Mouse (Mus musculus): ENCODE data around the gene Ccsap. TPM values are rescaled to one million over a fixed set of nuclear protein-coding genes. Genes with fewer than 3 reads are reported as not detected.

Gene Ccsap
- total RNA-seq, 2 experiments from 2014 or later = 67.4 to 72.8 TPM

DNA sequence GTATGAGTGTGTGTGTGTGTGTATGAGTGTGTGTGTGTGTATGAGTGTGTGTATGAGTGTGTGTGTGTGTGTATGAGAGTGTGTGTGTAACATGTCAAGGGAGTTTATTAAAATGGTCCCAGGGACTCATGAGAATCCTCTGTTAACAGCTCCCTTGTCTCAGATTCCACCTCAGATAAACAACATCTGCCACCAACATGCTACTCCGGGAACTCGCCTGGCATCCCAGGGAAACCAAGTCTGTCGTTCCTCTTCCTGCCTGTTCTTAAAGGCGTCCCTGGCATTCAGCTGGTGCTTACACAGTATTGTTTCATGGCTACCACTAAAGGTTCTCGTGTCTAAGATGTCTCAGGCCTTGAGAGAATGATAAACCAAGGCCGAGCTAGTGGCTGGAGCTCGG lies 15.7 kb downstream of the Ccsap start:
- intact Hi-C loops (cut with DNase I) = no loop called here
- DNase-seq (ENCODE audit: low spot score in 2 of 2) = no peak

DNA sequence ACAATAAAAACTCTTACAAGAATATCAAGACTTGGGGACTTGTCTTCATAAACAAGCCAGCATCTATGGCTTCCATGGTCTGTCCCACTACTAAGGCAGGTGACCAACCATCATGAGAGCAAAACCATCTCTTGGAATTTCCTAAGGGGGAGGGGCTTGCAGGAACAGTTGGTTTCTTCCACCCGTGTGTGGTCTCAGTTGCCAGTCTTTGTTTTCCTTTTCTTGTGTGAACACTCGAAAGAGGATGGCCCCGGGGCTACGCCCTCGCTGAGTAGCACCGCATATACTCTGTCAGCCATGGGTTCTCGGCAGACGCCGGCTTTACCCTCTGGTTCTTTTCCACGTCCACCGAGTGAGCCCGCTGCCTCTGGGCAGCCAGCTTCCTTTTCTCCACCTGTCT lies 17.9 kb downstream of the Ccsap start:
- intact Hi-C loops (cut with DNase I) = no loop called here

DNA sequence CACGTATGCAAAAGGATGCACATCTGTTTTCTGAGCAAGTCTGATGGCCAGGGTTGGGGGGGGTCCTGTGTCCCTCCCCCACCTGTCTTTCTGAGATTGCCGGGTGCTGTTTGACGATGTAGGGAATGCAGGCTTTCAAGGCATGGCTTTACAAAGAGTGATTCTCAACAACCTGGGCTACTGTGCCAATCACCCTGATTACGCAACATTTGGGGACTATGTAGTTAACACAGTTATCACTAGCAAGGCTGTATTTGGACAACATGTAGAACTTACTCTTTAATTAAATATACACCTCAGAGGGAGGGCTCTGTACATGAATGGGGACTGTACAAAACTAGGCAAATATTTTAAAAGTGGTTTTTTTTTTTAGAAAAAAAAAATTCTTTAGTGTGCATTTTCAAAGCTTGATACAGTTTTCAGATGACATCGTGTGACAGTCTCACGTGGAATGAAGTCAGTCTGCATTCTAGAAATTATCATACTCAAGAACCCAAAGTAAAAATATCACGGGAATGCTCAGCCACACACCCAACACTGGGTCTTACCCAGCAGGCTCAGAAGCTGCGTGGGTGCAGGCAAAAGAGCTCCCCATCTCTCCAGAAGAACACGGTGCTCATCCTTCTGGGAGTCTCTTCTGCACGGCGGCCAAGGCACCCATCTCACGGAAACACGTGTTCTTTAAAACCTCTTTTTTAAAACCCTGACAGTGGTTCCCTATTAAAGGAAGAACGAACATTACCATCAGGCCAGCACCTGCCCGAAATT lies 19.2 kb downstream of the Ccsap start:
- intact Hi-C loops (cut with DNase I) = loop anchor here (1.0 to 2.0 kb wide), 3 partner anchors 19 to 72 kb away; no protein-coding TSS in a partner anchor
- peak; percentile 84 to 97 for DNase-seq (ENCODE audit: low spot score in 2 of 2)

More for the DNA sequence above, 17.9 kb downstream of the Ccsap start:
- DNase-seq (ENCODE audit: low spot score in 2 of 2) = no peak

DNA sequence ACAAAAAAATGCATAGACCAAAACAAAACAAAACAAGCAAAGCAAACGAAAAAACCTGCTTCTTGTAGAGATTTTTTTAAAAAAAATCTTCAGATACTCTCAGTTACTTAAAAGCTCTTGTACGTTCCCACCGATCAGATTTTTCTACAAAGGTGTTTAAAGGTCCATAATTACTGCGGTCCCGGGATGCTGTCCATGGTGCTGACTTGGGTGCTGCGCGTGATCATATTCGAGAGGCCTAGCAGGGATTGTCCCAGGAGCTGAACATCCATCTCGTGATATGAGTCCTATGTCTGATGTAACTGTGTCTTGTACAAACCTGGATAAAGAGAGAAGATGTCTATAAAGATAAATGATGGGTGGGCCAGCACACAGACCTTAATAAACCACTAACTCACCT lies 21.5 kb downstream of the Ccsap start:
- intact Hi-C loops (cut with DNase I) = no loop called here
- no peak for DNase-seq (ENCODE audit: low spot score in 2 of 2)

DNA sequence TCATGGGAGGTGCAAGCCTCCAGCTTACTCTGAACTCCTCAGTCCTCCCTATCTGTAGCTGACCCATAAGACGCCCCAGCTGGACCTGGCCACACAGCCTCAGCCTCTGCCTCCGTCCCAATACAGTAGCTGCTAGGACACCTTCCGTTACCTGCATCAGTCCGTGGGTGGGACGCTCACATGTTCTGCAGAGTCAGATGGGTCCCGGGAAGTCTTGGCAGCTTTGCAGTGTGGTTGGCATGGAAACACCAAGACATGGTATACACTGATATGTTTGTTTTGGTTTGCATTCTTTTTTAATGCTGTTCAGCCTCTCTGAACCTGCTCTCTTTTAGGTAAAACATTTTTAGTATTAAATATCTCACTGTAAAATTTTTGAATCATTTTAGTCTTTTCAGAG lies 23.7 kb downstream of the Ccsap start:
- intact Hi-C loops (cut with DNase I) = no loop called here
- DNase-seq (ENCODE audit: low spot score in 2 of 2) = peak; percentile 50 to 64

DNA sequence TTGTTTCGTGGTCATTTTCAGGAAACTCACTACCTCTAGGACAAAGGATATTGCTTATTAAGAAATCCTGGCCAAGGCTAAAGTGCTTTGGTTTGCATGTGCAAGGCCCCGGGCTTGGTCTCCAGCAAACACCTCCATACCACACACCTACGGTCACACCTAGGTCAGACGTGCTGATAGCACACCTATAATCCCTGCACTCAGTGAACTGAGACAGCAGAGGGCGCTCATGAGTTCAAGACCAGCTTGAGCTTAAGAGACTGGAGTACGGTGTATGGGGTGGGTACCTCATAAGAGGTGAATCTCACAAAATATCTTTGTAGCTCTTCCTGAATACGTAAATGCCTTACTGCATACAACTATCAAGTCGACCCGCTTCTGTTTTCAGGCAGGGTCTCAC lies 24.6 kb downstream of the Ccsap start:
- DNase-seq (ENCODE audit: low spot score in 2 of 2) = peak; percentile 57 to 68
- intact Hi-C loops (cut with DNase I) = no loop called here

DNA sequence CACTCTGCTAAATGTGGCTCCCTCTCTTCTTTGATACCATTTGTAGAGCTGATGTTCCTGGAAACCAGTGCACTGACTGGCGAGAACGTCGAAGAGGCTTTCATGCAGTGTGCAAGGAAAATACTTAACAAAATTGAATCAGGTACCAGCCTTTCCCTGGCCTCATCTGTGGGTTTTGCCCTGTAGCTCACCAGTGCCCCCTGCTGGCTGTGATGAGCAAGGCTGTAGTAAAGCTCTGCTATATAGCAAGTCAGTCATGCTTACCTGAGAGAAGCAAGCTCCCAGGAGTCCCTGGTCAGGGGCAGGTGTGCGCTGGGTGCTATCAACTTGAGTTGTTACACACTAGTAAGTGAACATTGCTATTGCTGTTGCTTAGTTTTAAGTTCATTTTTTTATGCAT lies 27.3 kb downstream of the Ccsap start:
- DNase-seq (ENCODE audit: low spot score in 2 of 2) = no peak
- intact Hi-C loops (cut with DNase I) = loop anchor here (1.0 kb wide), 1 partner anchor 42 kb away; no protein-coding TSS in a partner anchor

DNA sequence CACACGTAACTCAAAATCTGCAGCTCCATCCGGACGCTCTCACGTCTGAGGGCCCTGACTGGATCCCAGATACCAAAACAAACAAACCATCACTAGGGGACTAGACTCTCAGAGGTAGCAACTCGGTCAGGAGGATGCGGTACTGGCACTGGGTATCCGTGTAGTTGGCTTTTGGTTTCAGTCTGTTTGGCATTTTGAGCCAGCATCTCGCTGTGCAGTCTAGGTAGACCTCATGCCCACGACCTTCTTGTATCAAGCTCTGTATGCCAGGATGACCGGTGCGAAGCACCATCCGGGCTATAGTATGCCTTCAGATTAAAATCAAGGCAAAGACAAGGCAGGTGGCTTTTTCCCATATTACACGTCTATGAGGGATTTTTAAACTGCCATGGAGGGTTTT lies 32.5 kb downstream of the Ccsap start:
- intact Hi-C loops (cut with DNase I) = no loop called here
- DNase-seq (ENCODE audit: low spot score in 2 of 2) = no peak

DNA sequence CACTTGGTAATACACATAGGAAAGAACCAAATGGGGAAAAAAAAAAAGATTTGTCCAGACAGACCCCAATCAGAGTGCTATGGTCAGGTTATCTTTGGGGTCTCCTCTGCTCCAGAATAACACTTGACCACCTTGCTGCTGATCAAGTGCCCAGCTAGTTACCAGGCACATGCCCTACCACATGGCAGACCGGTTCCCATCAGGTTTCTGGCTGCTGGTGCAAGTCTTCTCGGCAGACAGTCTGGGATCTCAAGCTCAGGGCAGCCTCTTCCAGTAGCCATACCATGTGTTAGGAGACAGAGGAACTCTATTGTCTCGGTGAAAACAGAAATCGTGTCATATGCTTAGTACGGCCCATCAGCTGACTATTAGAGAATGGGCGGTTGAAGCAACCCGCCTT lies 33.3 kb downstream of the Ccsap start:
- no peak for DNase-seq (ENCODE audit: low spot score in 2 of 2)
- intact Hi-C loops (cut with DNase I) = no loop called here

DNA sequence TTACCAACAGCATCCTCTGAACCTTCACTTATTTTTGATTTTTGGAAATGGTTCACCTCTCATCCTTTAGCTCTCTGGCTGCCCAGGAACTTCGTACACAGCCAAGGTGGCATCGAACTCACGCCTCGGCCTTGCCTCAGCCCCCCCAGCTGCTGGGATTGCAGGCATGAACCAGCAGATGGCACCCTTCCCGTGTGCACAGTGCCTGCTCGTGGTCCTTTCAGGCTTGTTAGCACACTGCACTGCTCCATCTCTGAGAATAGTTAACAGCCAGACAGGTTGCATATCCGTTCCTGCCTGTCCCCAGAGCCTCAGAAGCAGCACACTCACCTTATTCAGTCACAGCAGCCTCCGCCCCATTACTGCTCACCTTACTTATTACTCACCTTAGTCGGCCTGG lies 34.0 kb downstream of the Ccsap start:
- intact Hi-C loops (cut with DNase I) = no loop called here
- DNase-seq (ENCODE audit: low spot score in 2 of 2) = peak in 1 of 2 experiments; percentile 36

DNA sequence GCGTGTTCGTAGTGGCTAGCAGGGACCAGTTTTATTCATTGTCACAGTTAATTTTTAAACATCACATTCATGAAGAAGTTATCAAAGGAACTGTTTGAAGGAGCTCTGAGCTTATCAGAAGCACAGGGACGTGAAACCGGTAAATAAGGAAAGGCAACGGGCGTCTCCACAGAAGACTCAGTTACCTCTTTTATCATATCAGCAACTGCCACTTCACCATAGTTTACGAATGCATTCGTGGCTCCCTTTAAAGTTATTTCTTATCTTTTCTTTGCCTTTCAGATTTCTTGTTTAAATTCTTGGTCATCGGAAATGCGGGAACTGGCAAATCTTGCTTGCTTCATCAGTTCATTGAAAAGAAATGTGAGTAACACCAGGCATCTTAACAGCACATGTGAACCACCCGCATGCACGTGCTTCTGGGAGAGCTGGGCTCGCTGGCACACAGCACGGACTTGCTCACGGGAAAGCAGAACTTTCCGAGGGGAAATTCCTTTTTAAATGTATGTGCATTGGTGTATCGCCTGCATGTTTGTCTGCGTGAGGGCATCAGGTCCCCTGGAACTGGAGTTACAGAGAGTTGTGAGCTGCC lies 36.4 kb downstream of the Ccsap start:
- intact Hi-C loops (cut with DNase I) = no loop called here
- peak in 1 of 2 experiments; percentile 45 for DNase-seq (ENCODE audit: low spot score in 2 of 2)

DNA sequence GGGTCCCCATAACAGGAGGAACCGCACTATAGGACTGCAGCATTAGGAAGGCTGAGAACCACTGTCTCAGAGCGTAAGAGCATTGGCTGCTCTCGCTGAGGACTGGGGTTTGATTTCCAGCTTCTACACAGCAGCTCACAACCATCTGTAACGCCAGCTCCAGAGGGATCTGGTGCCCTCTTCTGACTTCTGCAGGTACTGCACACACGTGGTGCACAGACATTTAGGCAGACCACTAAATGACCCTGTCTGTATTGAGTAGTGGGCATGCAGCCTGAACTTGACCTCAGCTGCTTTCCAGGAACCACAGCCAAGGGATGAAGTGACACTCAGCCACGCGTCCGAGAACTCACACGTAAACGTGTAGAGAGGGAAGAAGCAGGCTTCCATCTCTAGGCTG lies 36.9 kb downstream of the Ccsap start:
- intact Hi-C loops (cut with DNase I) = no loop called here
- no peak for DNase-seq (ENCODE audit: low spot score in 2 of 2)

DNA sequence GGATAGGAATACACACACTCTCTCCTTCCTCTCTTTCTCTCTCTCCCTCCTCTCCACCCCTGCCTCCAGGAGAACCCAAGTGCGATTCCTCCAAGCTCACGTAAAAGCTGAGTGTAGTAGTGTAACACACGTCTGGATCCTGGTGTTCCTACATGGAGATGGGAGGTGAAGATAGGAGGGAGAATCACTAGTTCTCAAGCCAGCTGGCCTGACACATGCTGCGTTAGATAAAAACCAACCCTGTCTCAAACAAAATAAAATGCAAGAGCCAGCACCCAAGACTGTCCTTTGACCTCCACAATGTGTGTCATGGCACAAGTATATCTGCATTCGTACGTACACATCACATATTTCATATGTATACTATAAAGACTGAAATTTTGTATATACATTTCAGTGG lies 39.2 kb downstream of the Ccsap start:
- intact Hi-C loops (cut with DNase I) = no loop called here
- DNase-seq (ENCODE audit: low spot score in 2 of 2) = no peak

DNA sequence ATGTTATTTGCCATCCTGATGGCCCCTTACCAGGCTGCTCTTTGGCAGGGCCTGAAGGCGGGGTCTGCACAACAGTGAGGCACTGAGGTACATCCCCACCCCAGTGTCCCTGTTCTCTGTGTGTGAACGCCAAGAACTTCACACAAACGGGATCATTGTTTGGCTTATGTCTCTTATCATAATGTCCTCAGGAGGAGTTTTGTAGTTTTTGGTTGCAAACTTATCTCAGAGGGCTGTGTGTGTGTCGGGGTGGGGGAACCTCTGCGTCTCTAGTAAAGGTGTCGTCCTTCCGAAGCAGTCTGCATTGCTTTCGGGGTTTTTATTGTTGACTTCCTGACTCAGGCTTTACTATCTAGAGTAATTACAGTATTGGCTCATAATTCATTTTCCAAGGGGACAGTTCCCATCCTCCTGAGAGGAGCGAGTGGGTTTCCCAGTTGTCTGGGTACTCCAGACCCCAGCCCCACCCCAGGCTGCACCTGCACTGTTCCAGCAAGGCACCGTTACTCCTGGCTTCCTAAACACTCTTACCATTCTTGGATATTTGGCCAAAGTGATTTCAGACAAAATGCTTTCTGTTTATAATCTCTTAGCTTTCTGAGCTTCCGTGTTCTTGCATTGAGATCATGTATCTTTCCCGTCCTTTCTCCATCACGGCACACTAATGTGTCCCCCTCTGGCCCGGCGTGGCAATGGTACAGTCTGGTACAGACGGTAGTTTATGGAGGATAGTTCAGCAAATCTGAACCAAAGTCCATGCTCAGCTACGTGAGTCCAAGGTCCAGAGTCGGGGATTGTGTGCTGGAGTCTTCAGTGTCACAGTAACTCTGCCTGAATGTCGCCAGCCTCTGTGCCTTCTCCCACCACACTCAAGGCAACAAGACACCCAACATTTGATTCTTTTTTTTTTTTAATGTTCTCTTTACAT lies 40.1 kb downstream of the Ccsap start:
- intact Hi-C loops (cut with DNase I) = no loop called here
- no peak for DNase-seq (ENCODE audit: low spot score in 2 of 2)

DNA sequence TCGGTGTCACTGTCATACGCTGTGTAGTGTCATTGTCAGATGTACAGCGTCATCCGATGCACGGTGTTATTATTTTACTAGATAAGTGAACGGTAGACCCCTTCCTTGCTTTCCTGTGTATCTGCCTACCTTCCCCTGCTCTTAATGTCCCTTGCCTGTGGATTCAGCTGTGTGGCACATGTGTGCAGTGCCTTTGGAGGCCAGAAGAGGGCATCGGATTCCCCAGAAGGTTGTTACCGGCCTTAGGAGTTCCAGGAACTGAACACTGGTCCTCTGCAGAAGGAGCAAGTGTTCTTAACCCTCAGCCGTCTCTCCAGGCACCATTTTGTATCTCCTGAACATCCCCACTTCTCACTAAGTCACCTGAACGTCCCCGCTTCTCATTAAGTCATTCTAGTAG lies 42.3 kb downstream of the Ccsap start:
- intact Hi-C loops (cut with DNase I) = no loop called here
- DNase-seq (ENCODE audit: low spot score in 2 of 2) = no peak

DNA sequence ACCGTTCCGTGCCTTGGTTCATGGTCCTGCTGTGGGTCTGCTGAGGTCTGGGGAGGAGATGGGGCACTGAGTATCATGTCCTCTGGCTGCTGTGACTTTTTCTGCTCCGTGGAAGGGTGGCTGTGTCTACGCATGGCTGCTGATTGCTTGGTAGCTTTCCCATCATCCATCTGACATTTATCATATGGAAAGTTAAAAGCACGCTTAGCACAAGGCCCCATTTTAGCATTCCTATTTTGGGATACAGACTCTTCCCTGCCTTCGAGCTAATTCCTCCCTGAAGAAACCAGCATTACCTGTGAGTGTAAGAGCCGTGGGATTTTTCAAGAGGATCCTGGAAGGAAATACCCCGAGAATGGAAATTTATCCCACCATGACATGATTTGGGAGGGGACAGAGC lies 43.1 kb downstream of the Ccsap start:
- DNase-seq (ENCODE audit: low spot score in 2 of 2) = peak in 1 of 2 experiments; percentile 75
- intact Hi-C loops (cut with DNase I) = no loop called here

DNA sequence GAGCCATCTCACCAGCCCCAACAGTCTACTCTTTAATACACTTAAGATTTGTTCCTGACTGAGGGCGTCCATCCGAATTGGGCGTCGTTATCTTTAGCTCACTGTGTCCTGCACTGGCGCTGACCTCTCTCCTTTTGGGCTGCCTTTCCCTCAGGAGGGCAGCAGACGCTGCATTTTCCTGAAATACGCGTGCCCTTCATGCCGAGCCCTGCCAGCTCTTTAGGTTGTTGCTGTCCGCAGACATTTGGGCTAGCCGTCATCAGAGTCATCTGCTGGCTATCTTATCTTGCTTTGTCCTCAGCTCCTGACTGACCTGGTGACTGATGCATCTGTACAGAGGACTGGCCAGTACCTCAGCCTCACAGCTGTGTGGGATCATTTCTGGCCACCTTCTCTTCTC lies 44.7 kb downstream of the Ccsap start:
- intact Hi-C loops (cut with DNase I) = no loop called here
- no peak for DNase-seq (ENCODE audit: low spot score in 2 of 2)

DNA sequence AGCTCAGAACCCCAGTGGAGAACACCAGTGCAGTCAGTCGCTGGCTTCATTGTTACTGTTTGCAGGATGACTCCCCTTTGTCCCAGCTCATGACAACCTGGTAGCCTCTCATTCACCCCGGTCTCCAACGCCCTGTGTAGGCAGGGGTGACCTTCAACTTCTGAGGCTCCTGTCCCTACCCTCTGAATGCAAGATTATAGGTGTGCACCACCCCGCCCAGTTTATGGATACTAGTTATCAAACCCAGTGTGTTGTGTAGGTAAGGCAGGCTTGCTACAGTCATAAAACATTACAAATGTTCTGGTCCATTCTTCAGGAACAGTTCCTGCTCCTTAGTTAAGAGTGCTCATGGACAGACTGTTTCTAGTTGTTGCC lies 46.1 kb downstream of the Ccsap start:
- intact Hi-C loops (cut with DNase I) = no loop called here
- DNase-seq (ENCODE audit: low spot score in 2 of 2) = no peak

DNA sequence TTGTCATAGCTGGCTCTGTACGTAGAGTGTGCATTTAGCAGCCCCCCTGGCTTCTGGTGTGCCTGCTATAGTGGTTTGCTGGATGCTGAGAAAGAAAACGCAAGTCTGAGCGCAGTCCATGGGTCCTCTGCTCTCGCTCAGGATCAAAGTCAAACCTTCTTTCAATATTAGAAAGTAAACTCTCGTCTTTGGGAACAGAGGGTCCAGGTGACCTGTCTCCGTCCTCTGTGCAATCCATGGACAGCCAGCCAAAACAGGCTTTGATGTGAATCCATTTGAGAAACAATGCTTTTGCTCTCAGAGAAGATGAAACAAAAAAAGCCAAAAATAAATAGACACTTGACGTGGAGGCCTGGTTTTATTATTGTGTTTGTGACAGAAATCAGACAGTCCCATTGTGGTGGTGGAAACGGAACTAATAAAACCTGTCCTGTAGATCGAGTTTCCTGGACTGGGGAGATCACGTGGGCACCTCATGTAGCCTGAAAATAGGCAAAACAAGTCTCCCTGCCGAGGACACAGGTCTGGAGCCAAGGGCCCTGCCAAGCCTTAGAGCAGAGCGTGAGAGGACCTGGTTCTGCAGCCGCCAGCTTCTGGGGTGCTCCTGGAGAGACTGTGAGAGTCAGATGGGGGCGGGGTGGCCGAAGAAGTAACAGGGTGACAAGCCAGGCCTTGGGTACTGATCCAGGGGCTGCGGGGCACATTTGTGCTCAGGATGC lies 46.7 kb downstream of the Ccsap start:
- DNase-seq (ENCODE audit: low spot score in 2 of 2) = no peak
- intact Hi-C loops (cut with DNase I) = no loop called here

DNA sequence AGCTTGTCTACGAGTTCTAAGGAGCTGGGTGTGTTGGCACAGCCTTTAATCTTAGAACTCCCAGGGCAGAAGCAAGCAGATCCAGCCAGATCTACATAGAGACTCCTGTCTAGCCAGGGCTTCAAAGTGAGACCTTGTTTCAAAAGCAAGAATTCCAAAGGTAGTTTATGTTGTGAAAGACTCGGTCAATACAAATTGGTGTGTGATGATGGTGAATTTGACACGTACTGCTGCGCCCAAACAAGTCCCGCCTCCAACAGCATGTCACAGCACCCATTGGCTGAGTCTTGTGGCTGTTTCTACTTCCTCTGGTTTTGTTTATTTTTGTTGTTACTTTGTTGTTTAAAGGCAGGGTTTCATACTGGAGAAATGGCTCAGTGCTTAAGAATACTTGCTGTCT lies 47.8 kb downstream of the Ccsap start:
- DNase-seq (ENCODE audit: low spot score in 2 of 2) = no peak

More for the DNA sequence above, 47.8 kb downstream of the Ccsap start:
- intact Hi-C loops (cut with DNase I) = no loop called here

Measured in left cerebral cortex, postnatal 25 days (tissue).